Mouse (Mus musculus): ENCODE measurements around the gene Rnf111. TPM values are rescaled to one million over a fixed set of nuclear protein-coding genes. Genes with fewer than 3 reads are reported as not detected.

Gene Rnf111
- polyA plus RNA-seq (2021; fragmentation: Nextera tagmentation), result 11.0 TPM in 2 replicates
- long read RNA-seq, experiment 1, partial matches to known transcripts, result 5 of 8 reads
- long read RNA-seq, experiment 1, other reads (novel, unspliced or antisense), result 2 of 8 reads
- long read RNA-seq, experiment 2, partial matches to known transcripts, result 6 of 19 reads
- long read RNA-seq, experiment 2, other reads (novel, unspliced or antisense), result 13 of 19 reads

GRCm38 (mm10) chr9:70503626-70504041 is at the start of gene Rnf111:
Rnf111 (minus strand) TSS chr9:70503725.

GRCm38 (mm10) chr9:70542305-70543041 is 38.9 kb upstream of the Rnf111 start, which contains the start of gene Sltm:
Sltm (plus strand) TSS chr9:70542754.

GRCm38 (mm10) chr9:70421257-70422056 is 82.1 kb downstream of the Rnf111 start, which contains the start of gene Ccnb2:
Ccnb2 (minus strand) TSS chr9:70421547.

Small RNA genes within 50 kb of the gene (microRNA-seq; reads per million reads assigned to microRNA genes)
- gene Mir5626, result not detected

Other genes with a start within 250 kb of the Rnf111 start
- gene Ccnb2, start 82.2 kb downstream of the Rnf111 start, polyA plus RNA-seq (2021; fragmentation: Nextera tagmentation), result 0.31 and 0.60 TPM in 2 replicates
- gene Sltm, start 39.0 kb upstream of the Rnf111 start, polyA plus RNA-seq (2021; fragmentation: Nextera tagmentation), result 17.8 and 19.9 TPM in 2 replicates
- 0.13 and 0.19 TPM in 2 replicates for gene Gm10642, start 152.5 kb upstream of the Rnf111 start, polyA plus RNA-seq (2021; fragmentation: Nextera tagmentation)
- gene Mindy2, start 153.4 kb upstream of the Rnf111 start, polyA plus RNA-seq (2021; fragmentation: Nextera tagmentation), result 4.1 and 4.6 TPM in 2 replicates
- gene Adam10, start 175.3 kb upstream of the Rnf111 start, polyA plus RNA-seq (2021; fragmentation: Nextera tagmentation), result 25.0 and 34.9 TPM in 2 replicates